Mouse (Mus musculus) heart, embryonic 10.5 days (tissue): ENCODE data around the gene Gpr183. TPM values are rescaled to one million over a fixed set of nuclear protein-coding genes. Genes with fewer than 3 reads are reported as not detected.
A peak's percentile ranks its signal among the peaks of the same experiment; 100 is the strongest.

Experiments used
- DNase-seq: peaks from one replicate; pipeline ENCODE4 v3.0.0-alpha.2; 2017; ENCODE audit warnings: low spot score
- H3K27ac ChIP-seq: fragments of 300-500 bp; sonication (generic); 2 replicates; pipeline ENCODE4 v1.5.1; 2016; ENCODE audit warnings: mild to moderate bottlenecking
- H3K27me3 ChIP-seq: fragments of 300-500 bp; sonication (generic); 2 replicates; pipeline ENCODE4 v1.6.1; 2016; ENCODE audit warnings: mild to moderate bottlenecking; ENCODE audit not compliant: poor library complexity, insufficient read depth, severe bottlenecking
- H3K36me3 ChIP-seq: fragments of 300-500 bp; sonication (generic); 2 replicates; pipeline ENCODE4 v1.6.1; 2016; ENCODE audit warnings: mild to moderate bottlenecking, moderate library complexity
- H3K4me1 ChIP-seq: fragments of 300-500 bp; sonication (generic); 2 replicates; pipeline ENCODE4 v1.6.1; 2016; ENCODE audit warnings: mild to moderate bottlenecking
- H3K4me3 ChIP-seq: fragments of 300-500 bp; sonication (generic); 2 replicates; pipeline ENCODE4 v1.5.1; 2016; ENCODE audit warnings: mild to moderate bottlenecking, moderate library complexity
- H3K9me3 ChIP-seq: fragments of 300-500 bp; sonication (generic); 2 replicates; pipeline ENCODE4 v1.6.1; 2016; ENCODE audit warnings: mild to moderate bottlenecking, moderate library complexity
- WGBS: fragments of 180-500 bp; shearing (Covaris S2); methylation state at CpG from one replicate; pipeline ENCODE4 v1.1.7; 2016; 5-methylcytosine and 5-hydroxymethylcytosine counted together
- polyA plus RNA-seq: library from polyadenylated mRNA; unstranded; fragments of >200 nt; fragmentation: Nextera tagmentation; extraction: Ambion mirVana; gene quantifications from 2 replicates; pipeline ENCODE4 v1.2.1, GENCODE M21; 2016

Gpr183 gene
- polyA plus RNA-seq, 1 experiment from 2014 or later, result 2.3 TPM

DNA sequence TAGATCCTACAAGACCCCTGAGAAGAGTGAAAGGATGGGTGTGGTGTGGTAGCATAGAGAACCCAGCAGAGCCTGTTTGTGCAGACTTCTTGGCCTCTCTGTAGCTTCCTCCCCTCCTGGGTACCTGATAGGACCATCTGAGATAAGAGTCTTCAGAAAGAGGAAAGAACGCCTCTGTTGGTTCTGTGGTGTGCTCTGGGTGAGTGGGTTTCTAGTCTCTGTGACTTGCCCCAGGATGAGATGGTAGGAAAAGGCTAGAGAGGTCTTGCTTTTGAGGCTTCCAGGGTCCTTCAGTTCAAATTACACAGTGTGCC lies 30.5 kb upstream of the Gpr183 start:
- no peak for DNase-seq
- Histone ChIP-seq H3K27me3 (no peaks in the 10 kb centered on the region), H3K36me3 (peaks cover 39% of the 10 kb centered on the region), H3K9me3 (no peaks in the 10 kb centered on the region), H3K4me3 (no peak overlapping the region), H3K27ac (no peak overlapping the region), H3K4me1 (peaks cover 10% of the 10 kb centered on the region; the same call in 1 of the 2 replicates)
- WGBS, result 53% methylated on average over 1 of the region's 1 CpGs

DNA sequence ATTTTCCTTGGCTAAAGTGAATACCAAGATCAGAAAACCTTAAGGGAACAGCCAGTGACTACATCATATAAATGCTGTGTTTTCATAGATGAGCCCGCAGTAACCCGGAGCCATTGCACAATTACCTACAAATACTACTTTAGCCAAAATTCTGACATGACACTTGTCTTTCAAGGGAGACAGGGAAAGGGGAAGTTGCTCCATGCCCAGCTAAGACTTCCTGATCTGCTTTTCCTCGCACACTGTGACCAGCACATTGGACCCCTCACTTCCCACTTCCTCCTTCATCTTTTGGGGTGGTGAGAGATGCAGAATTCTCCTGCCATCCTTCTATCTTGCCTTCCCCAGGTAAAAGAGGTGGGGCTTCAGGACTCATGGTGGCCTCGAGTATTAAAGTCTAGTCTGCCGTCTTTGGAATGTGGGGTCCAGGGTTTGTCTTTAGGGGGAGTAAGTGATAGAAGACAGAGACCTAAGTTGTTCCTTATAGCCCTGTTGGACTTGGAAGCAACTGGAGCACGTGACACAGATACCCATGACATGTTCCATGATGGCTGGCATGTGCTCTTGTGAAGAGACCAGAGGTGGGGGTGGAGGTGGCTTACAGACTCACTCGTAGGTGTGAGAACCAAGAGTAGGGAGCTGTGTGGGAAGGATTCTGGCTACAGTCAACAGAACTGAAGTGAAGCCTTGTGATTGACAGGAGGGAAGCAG lies 30.0 kb upstream of the Gpr183 start:
- Histone ChIP-seq H3K27ac (no peak overlapping the region), H3K9me3 (no peaks in the 10 kb centered on the region), H3K27me3 (no peaks in the 10 kb centered on the region), H3K4me1 (peaks cover 8% of the 10 kb centered on the region; the same call in 1 of the 2 replicates), H3K36me3 (peaks cover 39% of the 10 kb centered on the region), H3K4me3 (no peak overlapping the region)
- 87% methylated on average over 7 of the region's 7 CpGs for WGBS
- DNase-seq, result peak; percentile 65

DNA sequence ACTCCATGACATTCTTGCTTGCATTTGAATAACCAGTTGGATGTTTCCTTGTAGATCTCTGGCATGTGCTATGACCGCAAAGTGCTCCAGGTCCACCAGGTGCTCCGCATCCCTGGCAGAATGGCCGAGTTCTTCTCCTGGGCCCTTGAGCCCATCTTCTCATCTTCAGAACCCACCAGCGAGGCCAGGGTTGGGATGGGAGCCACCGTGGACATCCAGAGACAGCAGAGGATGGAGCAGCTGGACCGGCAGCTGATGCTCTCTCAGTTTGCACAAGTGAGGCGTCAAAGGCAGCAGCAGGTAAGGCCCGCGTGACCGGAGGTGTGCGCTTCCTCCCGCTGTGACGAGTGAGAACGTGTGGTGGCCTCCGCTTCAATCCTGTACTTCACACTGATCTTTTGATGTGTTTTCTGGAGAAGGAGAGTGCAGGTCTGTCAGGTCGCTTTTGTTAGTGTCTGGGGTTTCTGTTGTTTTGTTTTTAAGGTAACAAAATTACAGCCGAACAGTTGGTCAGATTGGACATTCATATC lies 29.2 kb upstream of the Gpr183 start:
- 92% methylated on average over 17 of the region's 17 CpGs for WGBS
- peak; percentile 64 for DNase-seq
- Histone ChIP-seq H3K9me3 (no peaks in the 10 kb centered on the region), H3K36me3 (peaks cover 37% of the 10 kb centered on the region), H3K4me3 (no peak overlapping the region), H3K27me3 (no peaks in the 10 kb centered on the region), H3K27ac (no peak overlapping the region), H3K4me1 (peaks cover 8% of the 10 kb centered on the region; the same call in 1 of the 2 replicates)

- Histone ChIP-seq H3K4me3 (no peak overlapping the region), H3K4me1 (peaks cover 8% of the 10 kb centered on the region; the same call in 1 of the 2 replicates), H3K27ac (no peak overlapping the region), H3K9me3 (no peaks in the 10 kb centered on the region), H3K27me3 (no peaks in the 10 kb centered on the region), H3K36me3 (peaks cover 36% of the 10 kb centered on the region)
- WGBS, result 90% methylated on average over 4 of the region's 4 CpGs
- DNase-seq, result peak; percentile 67
Observed at GRCm38 (mm10) chr14:121993616-121994015, 28.6 kb upstream of the Gpr183 start.

DNA sequence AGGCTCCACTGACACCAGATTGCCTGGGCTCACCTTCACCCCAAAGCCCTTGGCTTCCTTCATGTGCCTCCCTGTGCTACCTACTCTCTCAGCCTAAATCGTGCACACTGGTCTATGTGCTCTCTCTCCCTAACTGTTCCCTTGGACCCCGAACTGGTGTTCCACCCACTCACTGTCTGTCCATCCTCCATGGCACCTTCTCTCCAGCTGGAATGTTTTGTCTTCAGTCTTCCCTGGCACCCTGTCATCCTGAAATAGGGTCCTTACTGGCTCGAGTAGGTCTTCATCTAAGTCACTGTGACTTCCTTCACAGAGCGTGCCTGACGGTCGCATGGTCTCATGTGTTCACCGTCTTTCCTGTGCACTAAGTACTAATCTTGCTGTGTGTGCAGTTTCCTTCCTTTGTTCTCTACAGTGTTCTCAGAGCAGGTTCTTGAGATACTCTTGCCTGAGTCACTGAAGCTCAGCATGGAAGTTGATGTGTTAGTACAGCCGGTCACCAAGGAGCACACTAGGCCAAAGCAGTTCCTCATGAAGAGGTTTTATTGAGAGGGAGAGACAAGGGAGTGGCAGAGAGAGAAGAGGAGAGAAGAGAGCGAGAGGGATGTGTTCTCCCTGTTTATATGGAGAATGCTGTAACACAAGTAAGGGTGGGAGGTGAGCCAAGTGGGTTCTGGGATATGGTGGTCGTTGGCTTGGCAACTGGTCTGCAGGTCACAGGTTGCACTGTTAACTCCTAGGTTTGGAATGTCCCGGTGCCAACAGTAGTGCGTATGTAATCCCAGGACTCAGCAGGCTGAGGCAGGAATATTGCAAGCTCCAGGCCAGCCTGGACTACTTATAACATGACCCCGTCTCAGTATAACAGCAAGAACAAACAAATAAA lies 27.6 kb upstream of the Gpr183 start:
- no peak overlapping the region for H3K27ac ChIP-seq
- H3K4me3 ChIP-seq, result no peak overlapping the region
- H3K9me3 ChIP-seq, result no peaks in the 10 kb centered on the region
- H3K4me1 ChIP-seq, result peaks cover 8% of the 10 kb centered on the region; the same call in 1 of the 2 replicates
- 81% methylated on average over 13 of the region's 13 CpGs for WGBS
- peaks cover 30% of the 10 kb centered on the region for H3K36me3 ChIP-seq
- no peaks in the 10 kb centered on the region for H3K27me3 ChIP-seq
- peak; percentile 60 for DNase-seq

DNA sequence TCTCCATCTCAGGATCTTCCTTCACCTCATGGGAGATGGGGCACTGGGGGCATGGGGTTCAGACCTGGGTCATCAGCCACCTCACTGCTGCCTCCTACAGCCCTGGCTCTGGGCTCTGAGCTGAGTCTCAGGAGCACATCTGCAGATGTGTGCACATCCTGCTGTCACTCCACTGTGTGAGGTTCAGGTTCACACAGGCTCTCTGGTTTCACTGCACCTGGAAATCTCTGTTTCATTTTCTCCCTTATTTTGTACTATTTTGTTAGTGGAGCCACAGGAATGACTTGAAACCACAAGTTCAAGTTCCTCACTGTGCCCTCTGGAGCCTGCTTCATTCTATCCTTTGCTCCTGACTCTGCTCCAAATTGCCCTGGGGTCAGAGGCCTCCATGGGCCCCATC lies 26.9 kb upstream of the Gpr183 start:
- Histone ChIP-seq H3K4me3 (no peak overlapping the region), H3K36me3 (peaks cover 27% of the 10 kb centered on the region), H3K9me3 (no peaks in the 10 kb centered on the region), H3K27ac (no peak overlapping the region), H3K27me3 (no peaks in the 10 kb centered on the region), H3K4me1 (peaks cover 6% of the 10 kb centered on the region; the same call in 1 of the 2 replicates)
- no peak for DNase-seq

GRCm38 (mm10) chr14:121990897-121991296 lies 25.9 kb upstream of the Gpr183 start:
- Histone ChIP-seq H3K4me3 (no peak overlapping the region), H3K4me1 (peaks cover 6% of the 10 kb centered on the region; the same call in 1 of the 2 replicates), H3K27ac (no peak overlapping the region), H3K27me3 (no peaks in the 10 kb centered on the region), H3K9me3 (no peaks in the 10 kb centered on the region), H3K36me3 (peaks cover 18% of the 10 kb centered on the region)
- 83% methylated on average over 6 of the region's 6 CpGs for WGBS
- no peak for DNase-seq

- Histone ChIP-seq H3K27me3 (no peaks in the 10 kb centered on the region), H3K4me3 (no peak overlapping the region), H3K36me3 (peaks cover 10% of the 10 kb centered on the region), H3K27ac (no peak overlapping the region), H3K9me3 (no peaks in the 10 kb centered on the region), H3K4me1 (peaks cover 6% of the 10 kb centered on the region; the same call in 1 of the 2 replicates)
- DNase-seq, result no peak
- 95% methylated on average over 3 of the region's 3 CpGs for WGBS
Observed at GRCm38 (mm10) chr14:121989869-121990268, 24.9 kb upstream of the Gpr183 start.

DNA sequence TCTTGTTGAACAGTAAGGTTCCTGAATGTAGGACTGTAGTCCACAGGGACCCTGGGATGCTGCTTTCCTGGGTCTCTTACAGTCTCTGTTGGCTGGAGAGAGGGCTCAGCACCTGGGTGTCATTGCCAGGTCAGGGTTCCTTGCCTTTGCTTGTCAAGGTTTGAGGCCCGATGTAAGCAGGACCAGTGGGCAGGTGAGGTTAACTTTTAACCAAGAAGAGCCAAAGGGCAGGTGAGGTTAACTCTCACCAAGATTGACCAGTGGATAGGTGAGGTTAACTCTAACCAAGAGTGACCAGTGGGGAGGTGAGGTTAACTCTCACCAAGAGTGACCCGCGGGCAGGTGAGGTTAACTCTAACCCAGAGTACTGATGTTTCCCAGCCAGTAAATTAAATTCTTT lies 24.3 kb upstream of the Gpr183 start:
- Histone ChIP-seq H3K36me3 (peaks cover 5% of the 10 kb centered on the region), H3K27me3 (no peaks in the 10 kb centered on the region), H3K4me1 (peaks cover 8% of the 10 kb centered on the region), H3K4me3 (no peak overlapping the region), H3K9me3 (no peaks in the 10 kb centered on the region), H3K27ac (no peak overlapping the region)
- WGBS, result 90% methylated on average over 3 of the region's 3 CpGs
- DNase-seq, result no peak

DNA sequence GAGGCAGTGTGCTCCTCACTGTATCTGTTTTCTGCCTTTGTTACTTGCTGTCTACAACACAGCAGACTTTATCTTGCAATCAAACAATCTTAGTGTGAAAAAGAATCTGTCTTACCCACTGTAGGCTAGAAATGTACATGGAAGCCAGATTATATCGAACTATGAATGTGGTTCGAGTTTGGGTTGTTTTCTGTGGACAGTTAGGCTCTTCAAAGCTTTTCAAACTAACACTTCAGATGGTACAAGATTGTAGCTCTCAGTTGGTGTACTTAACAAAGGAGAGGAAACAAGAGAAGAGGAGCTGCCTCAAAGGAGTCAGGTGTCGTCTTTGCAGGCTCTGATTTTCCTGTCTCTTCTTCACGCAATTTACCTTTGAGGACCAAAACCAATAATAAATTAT lies 22.7 kb upstream of the Gpr183 start:
- H3K27me3 ChIP-seq, result no peaks in the 10 kb centered on the region
- no peak overlapping the region for H3K27ac ChIP-seq
- WGBS, result 79% methylated on average over 4 of the region's 4 CpGs
- peaks cover 25% of the 10 kb centered on the region for H3K4me1 ChIP-seq
- H3K4me3 ChIP-seq, result no peak overlapping the region
- H3K9me3 ChIP-seq, result no peaks in the 10 kb centered on the region
- no peaks in the 10 kb centered on the region for H3K36me3 ChIP-seq
- no peak for DNase-seq

- no peaks in the 10 kb centered on the region for H3K27me3 ChIP-seq
- H3K4me1 ChIP-seq, result peaks cover 25% of the 10 kb centered on the region
- no peaks in the 10 kb centered on the region for H3K36me3 ChIP-seq
- H3K4me3 ChIP-seq, result no peak overlapping the region
- no peak overlapping the region for H3K27ac ChIP-seq
- WGBS, result 85% methylated on average over 1 of the region's 1 CpGs
- DNase-seq, result no peak
- no peaks in the 10 kb centered on the region for H3K9me3 ChIP-seq
Observed at GRCm38 (mm10) chr14:121987287-121987686, 22.3 kb upstream of the Gpr183 start.

GRCm38 (mm10) chr14:121986028-121986427 lies 21.0 kb upstream of the Gpr183 start:
- no peaks in the 10 kb centered on the region for H3K36me3 ChIP-seq
- H3K4me1 ChIP-seq, result peaks cover 20% of the 10 kb centered on the region
- no peak overlapping the region for H3K27ac ChIP-seq
- no peak for DNase-seq
- H3K4me3 ChIP-seq, result no peak overlapping the region
- no peaks in the 10 kb centered on the region for H3K9me3 ChIP-seq
- WGBS, result 81% methylated on average over 6 of the region's 6 CpGs
- H3K27me3 ChIP-seq, result no peaks in the 10 kb centered on the region

GRCm38 (mm10) chr14:121985477-121985876 lies 20.5 kb upstream of the Gpr183 start:
- Histone ChIP-seq H3K4me3 (no peak overlapping the region), H3K27ac (no peak overlapping the region), H3K27me3 (no peaks in the 10 kb centered on the region), H3K36me3 (no peaks in the 10 kb centered on the region), H3K4me1 (peaks cover 20% of the 10 kb centered on the region), H3K9me3 (no peaks in the 10 kb centered on the region)
- WGBS, result 67% methylated on average over 3 of the region's 3 CpGs
- DNase-seq, result no peak
